Mouse (Mus musculus): ENCODE results near the gene Oxnad1.

Oxnad1 gene

GRCm38 (mm10) chr14:32084761-32085485 lies at the start of gene Oxnad1:
TSS of gene Oxnad1 (plus strand) at chr14:32085374.
- peak; percentile 93 for DNase-seq (ENCODE audit: low read depth, low spot score)

GRCm38 (mm10) chr14:32036482-32036881 lies 48.7 kb upstream of the Oxnad1 start:
- DNase-seq (ENCODE audit: low read depth, low spot score), result peak; percentile 29

- no peak for DNase-seq (ENCODE audit: low read depth, low spot score)
Observed at GRCm38 (mm10) chr14:32037661-32038252, 47.4 kb upstream of the Oxnad1 start.

- DNase-seq (ENCODE audit: low read depth, low spot score), result no peak
Observed at GRCm38 (mm10) chr14:32042108-32042507, 43.1 kb upstream of the Oxnad1 start.

GRCm38 (mm10) chr14:32046357-32046756 lies 38.8 kb upstream of the Oxnad1 start:
- DNase-seq (ENCODE audit: low read depth, low spot score), result no peak

- DNase-seq (ENCODE audit: low read depth, low spot score), result peak; percentile 70
Observed at GRCm38 (mm10) chr14:32050171-32050570, 35.0 kb upstream of the Oxnad1 start.

- no peak for DNase-seq (ENCODE audit: low read depth, low spot score)
Observed at GRCm38 (mm10) chr14:32053895-32054294, 31.3 kb upstream of the Oxnad1 start.

GRCm38 (mm10) chr14:32054788-32055187 lies 30.4 kb upstream of the Oxnad1 start:
- DNase-seq (ENCODE audit: low read depth, low spot score), result no peak

- DNase-seq (ENCODE audit: low read depth, low spot score), result no peak
Observed at GRCm38 (mm10) chr14:32055781-32056180, 29.4 kb upstream of the Oxnad1 start.

- peak; percentile 35 for DNase-seq (ENCODE audit: low read depth, low spot score)
Observed at GRCm38 (mm10) chr14:32056675-32057074, 28.5 kb upstream of the Oxnad1 start.

- no peak for DNase-seq (ENCODE audit: low read depth, low spot score)
Observed at GRCm38 (mm10) chr14:32057664-32058063, 27.5 kb upstream of the Oxnad1 start.

- DNase-seq (ENCODE audit: low read depth, low spot score), result no peak
Observed at GRCm38 (mm10) chr14:32061398-32061797, 23.8 kb upstream of the Oxnad1 start.

- no peak for DNase-seq (ENCODE audit: low read depth, low spot score)
Observed at GRCm38 (mm10) chr14:32072807-32073206, 12.4 kb upstream of the Oxnad1 start.

- peak; percentile 90 for DNase-seq (ENCODE audit: low read depth, low spot score)
Observed at GRCm38 (mm10) chr14:32073211-32073685, 11.9 kb upstream of the Oxnad1 start.

- DNase-seq (ENCODE audit: low read depth, low spot score), result no peak
Observed at GRCm38 (mm10) chr14:32073901-32074300, 11.3 kb upstream of the Oxnad1 start.

- DNase-seq (ENCODE audit: low read depth, low spot score), result peak; percentile 87
Observed at GRCm38 (mm10) chr14:32076896-32077575, 8.1 kb upstream of the Oxnad1 start.

GRCm38 (mm10) chr14:32081026-32081425 lies 4.1 kb upstream of the Oxnad1 start:
- no peak for DNase-seq (ENCODE audit: low read depth, low spot score)

GRCm38 (mm10) chr14:32082891-32083290 lies 2.3 kb upstream of the Oxnad1 start:
- DNase-seq (ENCODE audit: low read depth, low spot score), result no peak

- no peak for DNase-seq (ENCODE audit: low read depth, low spot score)
Observed at GRCm38 (mm10) chr14:32083466-32083865, 1.7 kb upstream of the Oxnad1 start.

- DNase-seq (ENCODE audit: low read depth, low spot score), result peak; percentile 98
Observed at GRCm38 (mm10) chr14:32085486-32086201, 470 bp downstream of the Oxnad1 start, which contains the start of gene Dph3. TSS of gene Dph3 (minus strand) at chr14:32085729.

GRCm38 (mm10) chr14:32086226-32086625 lies 1.1 kb downstream of the Oxnad1 start:
- peak; percentile 46 for DNase-seq (ENCODE audit: low read depth, low spot score)

Data from 3T3-L1 (cell line).